Mouse (Mus musculus) lung, adult 2 months (tissue): ENCODE measurements around the gene Hnrnpdl. TPM values are rescaled to one million over a fixed set of nuclear protein-coding genes. Genes with fewer than 3 reads are reported as not detected.
A peak's percentile ranks its signal among the peaks of the same experiment; 100 is the strongest.

Experiments
- DNase-seq: peaks from one replicate; pipeline ENCODE4 v3.0.0; 2022
- H3K4me1 ChIP-seq: fragments of 200-500 bp; 2 replicates; pipeline ENCODE4 v1.6.1; 2011; ENCODE audit warnings: low read length; ENCODE audit not compliant: control insufficient read depth, insufficient read depth
- H3K4me3 ChIP-seq: fragments of 200-500 bp; replicated peaks from 2 replicates; pipeline ENCODE3; 2011; ENCODE audit warnings: low read depth, mild to moderate bottlenecking, control low read depth, low read length; ENCODE audit errors: extremely low read depth
- CTCF ChIP-seq: fragments of 200-500 bp; IDR thresholded peaks from 2 replicates; pipeline ENCODE4 v1.5.1; 2011; ENCODE audit warnings: mild to moderate bottlenecking, low read length, control low read depth; ENCODE audit not compliant: insufficient read depth
- POLR2A ChIP-seq: fragments of 200-500 bp; IDR thresholded peaks from 2 replicates; pipeline ENCODE4 v1.6.1; 2011; ENCODE audit warnings: low read depth, mild to moderate bottlenecking, control low read depth, low read length, borderline replicate concordance; ENCODE audit errors: extremely low read depth
- WGBS: fragments of 180-500 bp; shearing (Covaris S2); methylation state at CpG from one replicate; pipeline ENCODE4 v1.1.7; 2018; 5-methylcytosine and 5-hydroxymethylcytosine counted together
- polyA plus RNA-seq: library from polyadenylated mRNA; depleted of rRNA; stranded (reverse); fragments of >200 nt; gene quantifications from 2 replicates; pipeline ENCODE4 v1.2.3, GENCODE M21; 2012; rRNA removed

Gene Hnrnpdl
- polyA plus RNA-seq: 54.2 and 74.0 TPM in 2 replicates

DNA sequence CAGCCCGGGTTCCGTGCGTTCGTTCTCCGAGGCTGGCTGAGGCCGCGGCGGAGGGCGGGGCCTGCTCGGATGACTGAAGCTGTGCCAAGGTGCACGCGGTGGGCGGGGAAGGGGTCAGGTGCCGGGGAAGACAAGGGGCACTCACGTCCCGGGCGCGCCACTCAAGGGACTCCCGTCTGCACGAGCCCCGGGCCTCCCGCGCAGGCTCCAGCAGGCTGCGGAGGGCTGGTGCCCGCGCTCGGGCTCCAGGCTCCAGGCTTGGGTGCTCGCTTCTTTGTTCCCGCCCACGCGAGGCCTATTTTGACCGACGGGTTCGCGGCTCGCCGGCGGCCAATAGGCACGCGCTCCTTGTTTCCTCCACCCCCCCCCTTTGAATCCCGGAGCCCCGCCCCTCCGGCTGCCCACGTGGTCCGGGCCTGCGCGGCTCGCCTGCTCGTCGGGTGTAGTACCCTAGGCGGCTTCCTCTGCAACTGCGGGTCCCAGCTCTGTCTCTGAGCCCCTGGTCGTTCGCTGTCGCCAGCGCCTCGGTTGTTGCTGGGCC lies at the start of gene Hnrnpdl, which contains the start of gene Enoph1:
TSS of gene Hnrnpdl (minus strand) at position 63 of the 541 bp plus-strand sequence.
TSS of gene Enoph1 (plus strand) at position 384 of the 541 bp plus-strand sequence.
- DNase-seq: peak; percentile 96
- TF ChIP-seq POLR2A (peak; percentile 73; the same call in 1 of the 2 replicates), CTCF (no peak)
- peaks cover 19% of the 10 kb centered on the region for H3K4me1 ChIP-seq
- under 1% methylated on average over 57 of the region's 57 CpGs for WGBS
- peak within 1 kb of the TSS; percentile 94 for H3K4me3 ChIP-seq

DNA sequence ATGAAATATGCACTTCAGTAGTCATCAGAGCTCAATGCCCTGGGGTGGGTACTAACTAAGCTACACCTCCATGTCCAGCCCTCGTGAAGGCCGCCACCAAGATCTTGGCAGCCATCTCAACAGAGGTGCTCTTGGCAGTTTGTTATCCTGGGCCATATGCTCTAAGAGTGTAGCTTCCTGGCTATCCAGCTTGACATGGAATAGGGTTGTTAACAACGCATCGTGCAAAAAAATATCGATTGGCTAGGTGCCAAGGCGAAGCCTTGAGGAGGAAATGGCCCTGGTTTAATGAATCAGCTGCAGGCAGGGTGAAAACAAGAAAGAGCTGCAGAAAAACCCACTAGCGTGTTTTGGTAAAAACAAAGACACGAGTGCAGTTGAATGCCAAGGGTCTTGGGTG lies 45.6 kb upstream of the Hnrnpdl start:
- Histone ChIP-seq H3K4me3 (no peak overlapping the region), H3K4me1 (no peaks in the 10 kb centered on the region)
- 35% methylated on average over 8 of the region's 8 CpGs for WGBS
- no peak for TF ChIP-seq CTCF
- TF ChIP-seq POLR2A: no peak
- DNase-seq: no peak

DNA sequence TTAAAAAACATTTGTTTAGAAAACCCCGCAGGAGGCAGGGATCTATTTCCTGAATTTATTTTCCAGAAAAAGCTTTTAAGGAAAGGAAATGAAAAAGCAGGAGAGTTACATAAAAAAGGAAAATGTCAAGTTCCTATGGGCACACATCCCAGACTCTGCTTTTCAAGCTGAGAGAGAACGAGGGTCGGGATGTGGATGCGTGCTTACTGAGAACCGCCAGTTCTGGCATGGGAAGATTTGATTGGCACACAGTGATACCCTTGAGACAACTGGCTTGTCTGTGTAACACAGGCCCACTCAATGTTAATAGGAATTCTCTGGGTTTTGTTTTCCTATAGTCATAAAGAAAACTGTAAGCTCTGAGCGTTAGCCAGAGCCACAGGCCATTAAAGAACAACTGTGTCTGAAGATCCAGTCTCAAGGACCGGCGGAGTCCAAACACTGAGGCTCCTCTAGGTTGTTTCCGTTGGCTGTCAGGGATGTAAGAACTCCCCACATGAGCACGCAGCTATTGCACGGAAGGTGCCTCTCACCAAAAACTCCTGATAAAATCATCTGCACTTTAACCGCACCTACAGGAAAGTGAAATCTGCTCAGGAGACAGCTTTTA lies 44.6 kb upstream of the Hnrnpdl start:
- no peak overlapping the region for H3K4me3 ChIP-seq
- WGBS: 50% methylated on average over 12 of the region's 12 CpGs
- DNase-seq: no peak
- H3K4me1 ChIP-seq: no peaks in the 10 kb centered on the region
- no peak for TF ChIP-seq CTCF
- TF ChIP-seq POLR2A: no peak

DNA sequence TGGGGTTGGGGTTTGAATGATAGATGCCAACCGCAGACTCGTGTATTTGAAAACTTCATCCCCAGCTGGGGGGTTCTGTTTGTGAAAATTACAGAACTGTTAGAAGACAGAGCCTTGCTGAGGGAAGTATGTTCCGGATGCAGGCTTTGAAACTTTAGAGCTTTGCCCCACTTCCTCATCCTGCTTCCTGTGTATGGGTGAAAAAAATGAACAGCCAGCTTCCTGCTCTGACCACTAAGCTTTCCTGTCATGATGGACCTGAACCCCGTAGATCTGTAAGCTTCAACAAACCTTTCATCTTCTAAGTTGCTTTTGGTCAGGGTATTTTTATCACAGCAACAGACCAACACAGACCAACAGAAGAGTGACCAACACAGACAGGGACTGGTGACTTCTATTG lies 42.5 kb upstream of the Hnrnpdl start:
- no peak for DNase-seq
- WGBS: 63% methylated on average over 4 of the region's 4 CpGs
- no peaks in the 10 kb centered on the region for H3K4me1 ChIP-seq
- no peak overlapping the region for H3K4me3 ChIP-seq
- TF ChIP-seq CTCF: no peak
- TF ChIP-seq POLR2A: no peak

DNA sequence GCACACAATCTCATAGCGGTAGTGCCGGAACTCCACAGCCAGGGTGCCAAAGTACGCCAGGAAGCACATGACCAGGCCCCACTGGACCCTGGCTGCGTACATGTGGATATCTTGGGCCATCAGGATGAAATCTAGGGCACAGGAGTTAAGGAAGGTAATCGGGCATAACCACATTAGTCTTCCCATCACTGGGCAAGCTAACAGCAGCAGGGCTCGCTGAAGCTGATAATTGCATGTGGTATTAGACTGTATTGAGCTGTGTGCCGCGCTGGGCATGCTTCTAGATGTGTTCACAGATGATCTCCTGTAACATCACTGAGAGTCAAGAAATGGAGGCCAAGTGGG lies 40.4 kb upstream of the Hnrnpdl start:
- TF ChIP-seq CTCF (no peak), POLR2A (no peak)
- H3K4me1 ChIP-seq: no peaks in the 10 kb centered on the region
- no peak for DNase-seq
- H3K4me3 ChIP-seq: no peak overlapping the region
- WGBS: 79% methylated on average over 8 of the region's 8 CpGs

DNA sequence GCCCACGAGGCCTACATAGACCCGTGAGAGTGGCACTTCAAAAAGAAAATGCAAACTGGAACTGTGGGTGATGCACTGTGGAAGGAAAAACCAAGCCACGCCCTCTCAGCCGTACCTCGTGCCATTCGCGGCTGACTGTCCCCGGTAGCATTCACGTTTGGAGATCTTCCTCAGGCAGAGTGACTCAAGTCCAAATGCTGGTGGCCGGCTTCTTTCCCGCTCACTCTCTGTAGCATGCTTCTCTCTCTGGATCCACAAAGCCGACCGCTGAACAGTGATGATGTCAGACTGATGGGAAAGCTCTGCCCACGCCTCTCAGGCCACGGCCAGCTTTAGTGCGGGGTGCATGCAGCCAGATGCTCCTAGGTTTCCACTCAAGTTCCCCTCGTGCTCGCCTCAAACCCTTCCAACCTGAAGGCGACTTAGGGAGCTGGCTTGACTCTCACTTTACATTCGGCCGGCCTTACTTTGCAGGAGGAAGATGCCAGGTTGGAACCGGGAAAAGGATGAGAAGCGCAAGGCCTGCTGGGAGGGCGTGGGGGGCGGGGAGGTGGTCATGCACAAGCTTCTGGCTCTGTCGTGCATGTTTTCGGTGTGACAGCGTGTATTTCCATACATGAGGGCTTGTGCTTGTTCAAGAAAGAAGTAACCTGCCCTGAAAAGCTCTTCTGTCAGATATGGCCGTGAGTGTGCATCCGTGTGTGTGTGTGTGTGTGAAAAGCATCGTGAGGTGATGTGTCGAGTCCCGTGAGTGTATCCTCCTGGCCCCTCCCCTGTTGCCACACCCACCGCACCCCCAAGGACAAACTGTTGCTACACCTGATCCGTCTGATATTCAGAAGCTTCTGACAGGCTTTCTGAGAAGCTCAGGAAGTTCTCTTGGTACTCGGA lies 39.8 kb upstream of the Hnrnpdl start:
- Histone ChIP-seq H3K4me1 (no peaks in the 10 kb centered on the region), H3K4me3 (peak overlapping the region; percentile 29)
- TF ChIP-seq POLR2A (no peak), CTCF (no peak)
- WGBS: 24% methylated on average over 36 of the region's 36 CpGs
- peak; percentile 8 for DNase-seq

DNA sequence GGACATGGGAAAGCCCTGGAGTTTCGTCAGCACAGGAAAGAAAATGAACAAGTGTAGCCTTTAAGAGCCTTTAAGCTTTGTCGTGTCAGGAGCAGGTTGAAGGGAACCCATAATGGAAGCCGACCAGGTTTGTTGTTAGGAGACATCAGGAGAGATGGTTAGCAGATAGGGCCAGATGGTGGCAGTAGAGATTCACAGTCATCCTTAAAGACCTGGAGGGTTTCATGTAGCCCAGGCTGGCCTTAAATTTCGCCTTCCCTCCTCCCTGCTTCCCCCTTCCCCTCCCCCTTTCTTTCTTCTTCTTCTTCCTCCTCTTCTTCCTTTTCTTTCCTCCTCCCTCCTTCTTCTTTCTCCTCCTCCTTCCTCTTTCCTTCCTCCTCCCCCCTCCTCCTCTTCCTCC lies 35.1 kb upstream of the Hnrnpdl start:
- 56% methylated on average over 4 of the region's 4 CpGs for WGBS
- TF ChIP-seq CTCF (no peak), POLR2A (no peak)
- Histone ChIP-seq H3K4me1 (no peaks in the 10 kb centered on the region), H3K4me3 (no peak overlapping the region)
- no peak for DNase-seq

DNA sequence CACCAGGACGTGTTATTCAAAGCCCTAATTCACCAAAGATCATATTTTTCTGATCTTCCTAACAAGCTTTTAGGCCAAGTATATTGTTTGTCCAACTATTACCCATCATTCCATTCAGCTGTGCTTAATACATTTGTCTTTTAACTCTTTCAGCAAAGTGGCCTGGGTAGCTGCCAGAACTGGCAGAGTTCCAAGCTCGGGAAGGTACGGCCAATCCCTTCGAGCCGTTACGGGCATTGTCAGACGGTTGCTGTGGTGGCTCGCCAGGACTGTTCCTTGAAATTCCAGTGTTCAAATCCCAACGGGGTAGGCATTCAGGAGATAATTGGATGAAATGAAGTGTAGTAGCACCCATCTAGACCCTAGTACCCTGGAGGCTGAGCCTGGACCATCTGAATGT lies 33.1 kb upstream of the Hnrnpdl start:
- DNase-seq: no peak
- Histone ChIP-seq H3K4me1 (no peaks in the 10 kb centered on the region), H3K4me3 (no peak overlapping the region)
- 76% methylated on average over 9 of the region's 9 CpGs for WGBS
- no peak for TF ChIP-seq CTCF
- no peak for TF ChIP-seq POLR2A

DNA sequence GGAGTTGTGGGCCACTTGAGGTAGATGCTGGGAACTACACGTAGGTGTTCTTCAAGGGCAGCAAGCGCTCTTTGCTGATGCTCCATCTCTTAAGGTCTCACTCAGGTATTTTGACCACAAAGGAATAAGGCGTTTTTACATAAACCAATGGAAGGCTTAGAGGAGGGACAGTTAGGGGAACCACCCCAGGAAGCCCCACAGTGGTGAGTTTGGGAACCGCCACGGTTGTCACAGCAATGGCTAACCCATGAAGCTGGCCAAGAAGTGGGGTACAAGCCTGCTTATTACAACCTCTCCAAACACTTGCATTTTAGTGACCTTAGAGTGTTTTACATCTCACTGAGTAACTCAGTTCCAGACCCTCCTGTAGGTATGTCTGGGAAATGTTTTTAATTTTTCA lies 32.1 kb upstream of the Hnrnpdl start:
- no peak for DNase-seq
- TF ChIP-seq POLR2A (no peak), CTCF (no peak)
- 88% methylated on average over 5 of the region's 5 CpGs for WGBS
- Histone ChIP-seq H3K4me3 (no peak overlapping the region), H3K4me1 (no peaks in the 10 kb centered on the region)
